Mouse (Mus musculus): ENCODE data around the gene Asb6.

Gene Asb6

DNA sequence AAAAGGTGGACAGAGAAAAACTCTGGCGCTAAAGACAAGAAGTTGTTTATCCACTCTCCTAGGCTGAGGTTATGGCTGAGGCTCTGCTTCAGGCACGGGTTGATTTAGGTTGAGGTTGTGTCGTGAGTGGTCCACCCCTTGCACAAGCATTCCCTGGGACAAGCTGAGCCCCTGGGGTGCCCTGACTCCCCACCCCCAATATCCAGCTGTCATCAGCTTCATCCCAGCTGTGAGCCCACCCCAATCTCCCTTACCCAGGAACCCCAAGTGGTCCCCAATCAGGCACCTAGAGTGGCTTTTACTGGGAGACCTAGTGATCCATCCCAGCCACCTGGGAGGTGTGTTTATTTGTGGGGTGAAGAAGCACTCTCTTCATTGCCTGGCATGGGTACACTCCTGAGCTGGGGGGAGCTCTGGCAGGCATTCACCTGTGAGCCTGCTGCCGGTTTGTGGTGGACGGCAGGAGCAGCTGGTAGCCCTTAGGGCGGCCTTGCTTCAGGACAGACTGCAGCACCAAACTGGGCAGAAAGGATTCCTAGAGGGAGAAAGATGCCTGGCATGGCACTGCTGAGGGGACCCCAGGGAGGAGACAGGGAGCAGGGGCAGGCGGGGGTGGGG, 34.8 kb downstream of the Asb6 start:
- DNase-seq: no peak

- peak; percentile 87 for DNase-seq
Observed at GRCm38 (mm10) chr2:30794179-30795108, 35.7 kb downstream of the Asb6 start.

GRCm38 (mm10) chr2:30792061-30792460, 38.1 kb downstream of the Asb6 start:
- DNase-seq: no peak

DNA sequence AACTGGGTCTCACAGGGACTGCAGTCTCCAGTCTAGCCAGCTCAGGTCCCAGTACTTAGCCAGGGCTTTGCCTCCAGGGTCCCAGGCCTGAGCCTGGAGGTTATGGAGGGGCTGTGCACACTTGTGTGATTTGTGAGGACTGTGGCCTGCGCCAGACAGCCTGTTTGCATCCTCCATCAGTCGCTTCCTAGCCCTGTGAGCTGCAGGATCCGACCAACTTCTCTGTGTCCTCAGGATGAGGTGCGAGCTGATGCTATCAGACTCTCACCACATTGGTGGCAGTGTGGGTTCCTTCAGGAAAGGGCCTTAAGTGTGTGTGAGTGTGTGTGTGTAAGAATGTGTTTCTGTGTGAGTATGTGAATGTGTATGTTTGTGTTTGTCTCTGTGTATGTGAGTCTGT, 42.7 kb downstream of the Asb6 start:
- DNase-seq: no peak

DNA sequence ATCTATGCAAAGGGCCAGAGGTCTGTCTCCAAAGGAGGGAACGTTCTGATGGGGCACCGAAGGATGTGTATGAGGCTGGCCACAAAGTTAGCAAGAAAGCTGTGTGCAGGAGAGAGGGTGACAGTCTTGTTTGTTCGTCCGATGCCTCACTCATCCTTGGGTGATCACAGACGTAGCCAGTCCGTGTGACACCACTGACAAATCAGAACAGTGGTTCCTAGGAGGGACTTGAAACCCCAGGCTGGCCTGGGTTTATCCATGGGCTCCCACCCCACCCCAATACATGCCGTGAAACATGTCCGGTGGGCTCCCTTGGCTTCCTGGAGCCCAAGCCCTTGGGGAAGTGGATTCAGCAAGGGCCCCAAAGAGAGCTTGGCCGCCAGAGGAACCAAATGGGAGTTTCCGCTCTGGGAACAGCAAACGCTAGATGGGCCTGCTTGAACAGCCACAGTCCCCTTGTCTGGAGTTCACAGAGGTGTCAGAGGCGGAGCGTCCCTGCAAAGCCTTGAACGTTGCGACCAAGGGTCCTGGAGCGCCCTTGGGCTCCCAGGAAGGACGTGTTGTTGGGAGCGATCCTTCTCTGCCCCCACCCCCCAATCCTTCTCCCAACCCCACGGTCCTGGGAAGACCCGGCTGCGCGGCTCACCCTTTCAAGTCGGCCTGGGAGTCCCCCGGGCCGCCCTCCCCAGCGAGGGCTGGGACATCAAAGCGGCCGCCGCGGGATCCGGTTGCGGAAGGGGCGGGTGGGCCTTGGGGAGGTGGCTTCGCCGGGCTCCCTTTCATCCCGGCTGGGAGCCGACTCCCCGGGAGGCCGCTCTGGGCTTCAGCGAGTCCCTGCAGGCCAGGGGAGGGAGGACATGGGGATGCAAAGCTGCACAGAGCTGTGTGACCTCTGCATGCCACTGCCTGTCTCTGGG, 45.8 kb downstream of the Asb6 start:
- no peak for DNase-seq

DNA sequence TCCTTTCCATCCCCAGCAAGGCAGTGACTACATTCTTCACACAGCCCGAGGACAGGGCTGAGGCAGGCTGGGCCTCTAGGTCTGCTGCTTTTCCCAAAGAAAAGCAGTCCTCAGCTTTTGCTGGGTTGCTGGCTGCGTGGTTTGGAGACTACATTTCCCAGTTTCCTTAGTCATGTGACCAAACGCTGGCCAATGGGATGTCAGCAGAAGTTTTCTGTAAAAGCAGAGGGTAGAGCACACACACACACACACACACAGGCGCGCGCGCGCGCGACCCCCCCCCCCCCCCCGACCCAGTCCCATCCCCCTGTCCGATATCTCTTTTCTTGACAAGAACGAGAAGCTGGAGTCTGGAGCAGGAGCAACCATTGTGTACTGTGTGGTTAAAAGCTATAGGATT, 46.8 kb downstream of the Asb6 start:
- no peak for DNase-seq

GRCm38 (mm10) chr2:30782312-30783290, 47.5 kb downstream of the Asb6 start:
- no peak for DNase-seq

DNA sequence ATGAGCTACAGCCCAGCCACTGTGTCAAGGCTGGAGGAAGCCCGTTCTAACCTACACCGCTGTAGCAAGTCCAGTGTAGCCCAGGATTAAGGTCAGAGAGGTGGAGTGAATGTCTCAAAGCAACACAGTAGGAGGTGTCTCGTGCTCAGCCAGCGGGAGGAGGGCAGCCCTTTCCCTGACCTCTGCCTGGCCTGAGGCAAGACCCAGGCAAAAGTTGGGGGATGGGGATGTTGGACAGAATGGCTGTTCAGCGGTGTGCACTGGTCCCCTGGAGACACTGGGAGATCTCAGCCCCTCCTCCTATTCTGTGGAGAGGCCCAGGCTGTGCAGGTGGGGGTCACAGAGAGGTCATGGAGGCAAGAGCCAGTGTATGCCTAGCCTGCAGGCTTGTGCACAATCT, 50.9 kb downstream of the Asb6 start:
- no peak for DNase-seq

- DNase-seq: no peak
Observed at GRCm38 (mm10) chr2:30778235-30778634, 51.9 kb downstream of the Asb6 start.

- DNase-seq: no peak
Observed at GRCm38 (mm10) chr2:30777266-30777665, 52.9 kb downstream of the Asb6 start.

GRCm38 (mm10) chr2:30775955-30776354, 54.2 kb downstream of the Asb6 start:
- no peak for DNase-seq

DNA sequence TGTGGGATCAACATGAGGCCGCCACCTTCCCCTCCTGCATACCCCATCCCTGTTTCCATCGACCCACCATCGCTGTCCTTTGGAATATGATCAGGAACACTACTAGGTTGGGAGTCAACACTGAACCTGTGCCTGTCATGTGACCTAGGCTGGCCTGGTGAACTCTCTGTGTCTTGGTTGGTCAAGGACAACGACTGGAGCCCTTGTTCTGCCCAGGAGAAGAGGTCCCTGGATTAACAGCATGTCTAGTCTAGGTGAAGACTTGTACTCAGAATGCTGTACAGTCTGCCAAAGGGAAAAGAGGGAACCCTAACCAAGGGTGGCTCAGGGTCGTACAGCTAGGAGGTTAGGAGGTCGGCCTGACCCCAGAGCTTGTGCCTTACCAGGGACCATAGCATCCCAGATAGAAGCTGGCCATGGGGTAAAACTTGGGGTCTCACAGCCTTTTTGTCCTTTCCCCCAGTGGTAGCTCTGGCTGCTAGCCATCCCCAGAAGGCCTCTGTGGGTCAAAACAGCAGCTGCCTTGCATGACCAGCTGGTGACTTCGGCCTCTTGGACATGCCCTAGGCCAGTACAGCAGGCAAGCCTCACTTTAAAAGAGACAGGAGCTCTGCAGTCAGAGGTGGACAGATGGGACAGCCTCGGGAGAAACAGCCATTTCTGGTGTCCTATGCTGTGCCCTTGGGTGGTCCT, 56.7 kb downstream of the Asb6 start:
- no peak for DNase-seq

All from cerebellum, adult 11-12 months (tissue).